In genomic region chr4:31909086-31909673, GRCm38 (mm10) we compare ENCODE assay signal across 22 mouse cellular contexts.
"Had no signal": no experiment of that assay in that cellular context is flagged by ENCODE, and none has a peak within 500 bp of the region (broad histone marks: within the 10 kb centered on the region; RNA-seq: fewer than 3 reads in every experiment).

No protein-coding gene starts in this region.

- H3K27ac ChIP-seq: lung, embryonic 15.5 days; macrophage; midbrain, embryonic 10.5 days; midbrain, embryonic 13.5 days; neural tube, embryonic 13.5 days; neural tube, embryonic 15.5 days had no signal

- ATAC-seq: liver, postnatal 0 days; lung, postnatal 0 days; midbrain, embryonic 13.5 days; midbrain, embryonic 16.5 days had no signal

- H3K27me3 ChIP-seq: lung, embryonic 15.5 days; megakaryocyte, embryonic 14.5 days; midbrain, embryonic 13.5 days; neural tube, embryonic 13.5 days; neural tube, embryonic 15.5 days had no signal

- H3K4me2 ChIP-seq: lung, embryonic 15.5 days; midbrain, embryonic 13.5 days; neural tube, embryonic 13.5 days; neural tube, embryonic 15.5 days had no signal

- H3K9me3 ChIP-seq: lung, embryonic 15.5 days; midbrain, embryonic 10.5 days; midbrain, embryonic 13.5 days; neural tube, embryonic 13.5 days; neural tube, embryonic 15.5 days had no signal

- DNase-seq: liver, postnatal 0 days; lung, adult 2 months; lung, postnatal 14 days; lung, postnatal 36 days; retina, postnatal 1 day; right cerebral cortex, adult 18-20 months; right cerebral cortex, postnatal 25 days; right cerebral cortex, postnatal 4 days; spleen, adult 18-20 months; thymus, adult 18-20 months; thymus, postnatal 14 days; thymus, postnatal 36 days had no signal

- H3K36me3 ChIP-seq: lung, embryonic 15.5 days; midbrain, embryonic 10.5 days; midbrain, embryonic 13.5 days; neural tube, embryonic 13.5 days; neural tube, embryonic 15.5 days had no signal

- H3K9ac ChIP-seq: liver, postnatal 0 days; lung, embryonic 15.5 days; midbrain, embryonic 13.5 days; neural tube, embryonic 13.5 days; neural tube, embryonic 15.5 days had no signal

- H3K4me3 ChIP-seq: lung, embryonic 15.5 days; megakaryocyte, embryonic 14.5 days; midbrain, embryonic 10.5 days; midbrain, embryonic 13.5 days; myocyte; neural tube, embryonic 13.5 days; neural tube, embryonic 15.5 days had no signal

- H3K4me1 ChIP-seq: lung, embryonic 15.5 days; megakaryocyte, embryonic 14.5 days; midbrain, embryonic 10.5 days; midbrain, embryonic 13.5 days; neural tube, embryonic 13.5 days; neural tube, embryonic 15.5 days had no signal
